Mouse (Mus musculus): ENCODE measurements around the gene Zmpste24. TPM values are rescaled to one million over a fixed set of nuclear protein-coding genes. Genes with fewer than 3 reads are reported as not detected.
A peak's percentile ranks its signal among the peaks of the same experiment; 100 is the strongest.

Zmpste24 gene
- polyA plus RNA-seq, 1 experiment = 7.8 TPM

DNA sequence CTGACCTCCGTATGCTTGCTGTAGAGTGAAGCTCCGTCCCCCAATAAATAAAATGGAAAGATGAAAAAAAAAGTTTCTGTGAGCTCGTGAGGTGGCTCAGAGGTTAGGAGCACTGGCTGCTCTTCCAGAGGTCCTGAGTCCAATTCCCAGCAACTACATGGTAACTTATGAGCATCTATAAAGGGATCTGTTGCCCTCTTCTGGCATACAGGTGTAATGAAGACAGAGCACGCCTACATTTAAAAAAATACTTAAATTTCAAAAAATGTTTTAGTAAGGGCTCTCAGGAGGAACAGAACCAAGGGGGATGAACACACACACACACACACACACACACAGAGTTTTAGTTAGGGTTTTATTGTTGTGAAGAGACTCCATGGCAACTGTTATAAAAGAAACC lies 66.6 kb downstream of the Zmpste24 start:
- no peaks in the 10 kb centered on the region; the same call in 1 of the 2 replicates for H3K4me1 ChIP-seq (ENCODE audit: control insufficient read depth, insufficient read depth, low read length)
- no peak overlapping the region for H3K27ac ChIP-seq (ENCODE audit: control insufficient read depth, insufficient read depth, low read depth, low read length)
- H3K27me3 ChIP-seq (ENCODE audit: control insufficient read depth, insufficient read depth, low read length) = no peaks in the 10 kb centered on the region
- H3K36me3 ChIP-seq (ENCODE audit: control insufficient read depth, insufficient read depth, low read length) = no peaks in the 10 kb centered on the region
- TF ChIP-seq CTCF (IDR thresholded peaks at IDR 0.05; ENCODE audit: control insufficient read depth, insufficient read depth, insufficient replicate concordance, low read depth, low read length) (no peak), POLR2A (IDR thresholded peaks at IDR 0.05; ENCODE audit: control insufficient read depth, low read depth, low read length) (no peak)
- H3K4me3 ChIP-seq (ENCODE audit: control insufficient read depth, low read depth, low read length) = no peak overlapping the region

GRCm38 (mm10) chr4:121029632-121030031 lies 68.4 kb downstream of the Zmpste24 start:
- Histone ChIP-seq H3K36me3 (ENCODE audit: control insufficient read depth, insufficient read depth, low read length) (no peaks in the 10 kb centered on the region), H3K27me3 (ENCODE audit: control insufficient read depth, insufficient read depth, low read length) (no peaks in the 10 kb centered on the region), H3K4me3 (ENCODE audit: control insufficient read depth, low read depth, low read length) (no peak overlapping the region), H3K27ac (ENCODE audit: control insufficient read depth, insufficient read depth, low read depth, low read length) (no peak overlapping the region), H3K4me1 (ENCODE audit: control insufficient read depth, insufficient read depth, low read length) (no peaks in the 10 kb centered on the region; the same call in 1 of the 2 replicates)
- TF ChIP-seq CTCF (IDR thresholded peaks at IDR 0.05; ENCODE audit: control insufficient read depth, insufficient read depth, insufficient replicate concordance, low read depth, low read length) (no peak), POLR2A (IDR thresholded peaks at IDR 0.05; ENCODE audit: control insufficient read depth, low read depth, low read length) (no peak)

GRCm38 (mm10) chr4:121028659-121029392 lies 69.2 kb downstream of the Zmpste24 start:
- Histone ChIP-seq H3K36me3 (ENCODE audit: control insufficient read depth, insufficient read depth, low read length) (no peaks in the 10 kb centered on the region), H3K27me3 (ENCODE audit: control insufficient read depth, insufficient read depth, low read length) (no peaks in the 10 kb centered on the region), H3K4me3 (ENCODE audit: control insufficient read depth, low read depth, low read length) (no peak overlapping the region), H3K27ac (ENCODE audit: control insufficient read depth, insufficient read depth, low read depth, low read length) (no peak overlapping the region), H3K4me1 (ENCODE audit: control insufficient read depth, insufficient read depth, low read length) (no peaks in the 10 kb centered on the region; the same call in 1 of the 2 replicates)
- TF ChIP-seq CTCF (IDR thresholded peaks at IDR 0.05; ENCODE audit: control insufficient read depth, insufficient read depth, insufficient replicate concordance, low read depth, low read length) = peak; percentile 85
- TF ChIP-seq POLR2A (IDR thresholded peaks at IDR 0.05; ENCODE audit: control insufficient read depth, low read depth, low read length) = no peak

DNA sequence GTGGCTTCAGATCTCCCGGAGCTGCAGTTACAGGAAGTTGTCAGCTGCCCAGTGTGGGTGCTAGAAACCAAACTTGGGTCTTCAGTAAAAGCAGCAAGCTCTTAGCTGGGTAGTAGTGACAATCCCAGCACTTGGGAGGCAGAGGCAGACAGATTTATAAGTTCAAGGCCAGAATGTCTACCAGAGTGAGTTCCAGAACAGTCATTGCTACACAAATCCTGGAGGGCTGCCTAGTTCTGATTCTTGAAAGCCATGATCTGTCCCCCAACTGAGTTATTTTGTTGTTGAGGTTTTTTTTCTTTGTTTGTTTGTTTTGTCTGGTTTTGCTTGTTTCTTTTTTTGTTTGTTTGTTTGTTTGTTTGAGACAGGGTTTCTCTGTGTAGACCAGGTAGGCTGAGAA lies 69.9 kb downstream of the Zmpste24 start:
- Histone ChIP-seq H3K36me3 (ENCODE audit: control insufficient read depth, insufficient read depth, low read length) (no peaks in the 10 kb centered on the region), H3K4me1 (ENCODE audit: control insufficient read depth, insufficient read depth, low read length) (no peaks in the 10 kb centered on the region; the same call in 1 of the 2 replicates), H3K27me3 (ENCODE audit: control insufficient read depth, insufficient read depth, low read length) (no peaks in the 10 kb centered on the region), H3K4me3 (ENCODE audit: control insufficient read depth, low read depth, low read length) (no peak overlapping the region), H3K27ac (ENCODE audit: control insufficient read depth, insufficient read depth, low read depth, low read length) (no peak overlapping the region)
- TF ChIP-seq POLR2A (IDR thresholded peaks at IDR 0.05; ENCODE audit: control insufficient read depth, low read depth, low read length) (no peak), CTCF (IDR thresholded peaks at IDR 0.05; ENCODE audit: control insufficient read depth, insufficient read depth, insufficient replicate concordance, low read depth, low read length) (no peak)

DNA sequence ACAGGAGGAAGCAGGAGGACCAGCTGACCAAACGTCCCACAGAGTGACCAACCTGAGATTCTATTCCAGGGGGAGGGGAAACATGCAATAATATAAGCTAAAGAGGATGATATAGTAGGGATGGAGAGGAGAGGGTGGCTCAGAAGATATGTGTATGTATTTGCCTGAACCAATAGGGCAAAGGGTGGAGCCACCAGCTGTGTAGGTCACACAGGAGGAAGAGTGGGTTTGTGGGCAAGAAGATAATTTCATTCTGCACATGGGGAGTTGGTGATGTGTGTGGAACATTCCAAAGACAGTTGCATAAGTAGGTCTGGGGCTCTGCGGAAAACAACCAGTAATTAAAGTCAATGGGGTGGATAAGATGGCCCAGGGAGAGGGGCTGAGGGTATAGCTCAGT lies 72.4 kb downstream of the Zmpste24 start:
- H3K36me3 ChIP-seq (ENCODE audit: control insufficient read depth, insufficient read depth, low read length) = no peaks in the 10 kb centered on the region
- H3K27ac ChIP-seq (ENCODE audit: control insufficient read depth, insufficient read depth, low read depth, low read length) = no peak overlapping the region
- TF ChIP-seq CTCF (IDR thresholded peaks at IDR 0.05; ENCODE audit: control insufficient read depth, insufficient read depth, insufficient replicate concordance, low read depth, low read length) (no peak), POLR2A (IDR thresholded peaks at IDR 0.05; ENCODE audit: control insufficient read depth, low read depth, low read length) (no peak)
- H3K4me3 ChIP-seq (ENCODE audit: control insufficient read depth, low read depth, low read length) = no peak overlapping the region
- H3K4me1 ChIP-seq (ENCODE audit: control insufficient read depth, insufficient read depth, low read length) = no peaks in the 10 kb centered on the region; the same call in 1 of the 2 replicates
- H3K27me3 ChIP-seq (ENCODE audit: control insufficient read depth, insufficient read depth, low read length) = no peaks in the 10 kb centered on the region

DNA sequence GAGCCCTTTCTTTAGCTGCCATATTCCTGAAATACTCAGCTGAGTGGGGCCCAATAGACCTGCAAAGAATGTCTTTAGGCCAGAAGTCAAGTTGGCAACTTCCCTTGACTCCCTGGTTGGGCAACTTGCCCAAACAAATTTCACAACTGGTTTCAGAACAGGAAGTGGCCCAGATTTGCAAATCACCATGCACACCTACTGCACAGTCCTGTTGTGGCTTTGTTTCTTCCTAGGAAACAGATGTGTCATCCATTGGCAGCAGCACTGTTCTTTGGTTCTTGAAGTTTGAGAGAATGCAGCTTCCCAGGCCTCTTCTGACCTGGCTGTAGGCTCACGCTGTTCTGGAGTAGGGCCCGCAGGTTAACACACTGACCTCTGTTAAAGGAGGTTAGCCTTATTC lies 74.1 kb downstream of the Zmpste24 start:
- Histone ChIP-seq H3K4me3 (ENCODE audit: control insufficient read depth, low read depth, low read length) (no peak overlapping the region), H3K4me1 (ENCODE audit: control insufficient read depth, insufficient read depth, low read length) (no peaks in the 10 kb centered on the region; the same call in 1 of the 2 replicates), H3K27ac (ENCODE audit: control insufficient read depth, insufficient read depth, low read depth, low read length) (no peak overlapping the region), H3K36me3 (ENCODE audit: control insufficient read depth, insufficient read depth, low read length) (no peaks in the 10 kb centered on the region), H3K27me3 (ENCODE audit: control insufficient read depth, insufficient read depth, low read length) (no peaks in the 10 kb centered on the region)
- TF ChIP-seq CTCF (IDR thresholded peaks at IDR 0.05; ENCODE audit: control insufficient read depth, insufficient read depth, insufficient replicate concordance, low read depth, low read length) = no peak
- TF ChIP-seq POLR2A (IDR thresholded peaks at IDR 0.05; ENCODE audit: control insufficient read depth, low read depth, low read length) = no peak

DNA sequence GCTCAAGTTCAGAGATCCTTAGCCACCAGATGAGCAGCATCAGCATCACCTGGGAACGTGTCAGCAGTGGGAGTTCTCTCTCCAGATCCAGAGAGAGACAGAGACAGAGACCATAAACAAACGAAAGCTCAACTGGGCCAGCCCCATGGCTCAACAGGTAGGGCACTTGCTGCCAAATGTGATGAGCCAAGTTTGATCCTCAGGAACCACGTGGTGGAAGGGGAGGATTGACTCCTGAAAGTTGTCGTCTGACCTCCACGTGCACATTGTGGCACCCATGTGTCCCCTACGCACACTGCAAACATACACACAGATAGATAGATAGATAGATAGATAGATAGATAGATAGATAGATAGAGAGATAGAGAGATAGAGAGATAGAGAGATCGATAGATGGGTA lies 74.6 kb downstream of the Zmpste24 start:
- Histone ChIP-seq H3K36me3 (ENCODE audit: control insufficient read depth, insufficient read depth, low read length) (no peaks in the 10 kb centered on the region), H3K27ac (ENCODE audit: control insufficient read depth, insufficient read depth, low read depth, low read length) (no peak overlapping the region), H3K4me3 (ENCODE audit: control insufficient read depth, low read depth, low read length) (no peak overlapping the region), H3K27me3 (ENCODE audit: control insufficient read depth, insufficient read depth, low read length) (no peaks in the 10 kb centered on the region), H3K4me1 (ENCODE audit: control insufficient read depth, insufficient read depth, low read length) (no peaks in the 10 kb centered on the region; the same call in 1 of the 2 replicates)
- no peak for TF ChIP-seq CTCF (IDR thresholded peaks at IDR 0.05; ENCODE audit: control insufficient read depth, insufficient read depth, insufficient replicate concordance, low read depth, low read length)
- no peak for TF ChIP-seq POLR2A (IDR thresholded peaks at IDR 0.05; ENCODE audit: control insufficient read depth, low read depth, low read length)

Data from testis, adult 2 months (tissue).